Comparison of ENCODE assay signal across 8 mouse cellular contexts in genomic region chr4:106281492-106282122, GRCm38 (mm10). TPM values are rescaled to one million over a fixed set of nuclear protein-coding genes. Genes with fewer than 3 reads are reported as not detected.
A peak's percentile ranks its signal among the peaks of the same experiment; 100 is the strongest.
DNase-seq lines count a peak whose midpoint lies in the region; ATAC-seq and TF ChIP-seq lines count a peak whose summit lies in the region.

No protein-coding gene starts in this region.

- peak; percentile 61; the same call in 1 of the 2 replicates for TF ChIP-seq EP300 in heart, postnatal 0 days (IDR thresholded peaks at IDR 0.05; ENCODE audit: low read depth)

- TF ChIP-seq CTCF in heart, postnatal 0 days (IDR thresholded peaks at IDR 0.05; ENCODE audit: low read depth): no peak

- 0 out of 2 replicates have a peak overlapping the region, but pooled peaks have one; percentile 6 for H3K4me3 ChIP-seq in heart, postnatal 0 days (ENCODE audit: low read depth, low read length)

- DNase-seq in layer of hippocampus, adult 9-11 months: peak; percentile 24
- DNase-seq in layer of hippocampus, postnatal 14 days (ENCODE audit: low spot score in 2 of 2): no peak
- DNase-seq in cerebellum, adult 11-12 months: peak; percentile 83
- peak; percentile 74 for DNase-seq in heart, postnatal 0 days (ENCODE audit: low spot score)
- DNase-seq in left cerebral cortex, adult 9 months (ENCODE audit: low spot score in 2 of 2): peak; percentile 30 to 40
- DNase-seq in lung, postnatal 4 days: peak; percentile 37 to 44
- DNase-seq in thymus, postnatal 36 days: no peak
- DNase-seq in adrenal gland, adult (ENCODE audit: inconsistent age in 2 of 2, low spot score in 1 of 2): no peak

- WGBS in heart, postnatal 0 days: 25% methylated on average over 8 of the region's 8 CpGs

- H3K4me2 ChIP-seq in heart, postnatal 0 days (ENCODE audit: low read depth, low read length): peak overlapping the region; percentile 35

- peaks cover 9% of the 10 kb centered on the region; the same call in 1 of the 2 replicates for H3K4me1 ChIP-seq in heart, postnatal 0 days (ENCODE audit: control insufficient read depth, insufficient read depth)

- peak; percentile 90 for ATAC-seq in heart, postnatal 0 days (ENCODE audit: insufficient read depth, low read depth)

- H3K36me3 ChIP-seq in heart, postnatal 0 days (replicated peaks; ENCODE audit: control insufficient read depth, insufficient read depth, low read length): no peaks in the 10 kb centered on the region

- H3K9me3 ChIP-seq in heart, postnatal 0 days (replicated peaks; ENCODE audit: control insufficient read depth, low read length): no peaks in the 10 kb centered on the region

- H3K27ac ChIP-seq in heart, postnatal 0 days (ENCODE audit: low read depth): peak overlapping the region; percentile 71

- H3K9ac ChIP-seq in heart, postnatal 0 days (replicated peaks; ENCODE audit: low read depth, low read length): no peak overlapping the region

- H3K27me3 ChIP-seq in heart, postnatal 0 days (ENCODE audit: control insufficient read depth, insufficient read depth, low read length): no peaks in the 10 kb centered on the region

RNA-seq across cellular contexts. Expression of gene Usp24, which starts 34.4 kb away (rescaled TPM):
- total RNA-seq in layer of hippocampus, postnatal 14 days (2021): 10 to 100 TPM; 44.1 to 47.7 TPM
- 16.8 and 27.3 TPM in 2 replicates for total RNA-seq in heart, postnatal 0 days (2014; rRNA removed; ENCODE audit: low replicate concordance)
- 5.5 and 5.9 TPM in 2 replicates for polyA plus RNA-seq in heart, postnatal 0 days (2015; fragmentation: Nextera tagmentation; extraction: Ambion mirVana)

Comparison
In these comparisons a context has a peak if more than half of its experiments do, and no peak if none do; other contexts are left out.
1. DNase-seq: peak in layer of hippocampus, adult 9-11 months (single experiment), cerebellum, adult 11-12 months (single experiment), heart, postnatal 0 days (single experiment), left cerebral cortex, adult 9 months (2 of 2) and lung, postnatal 4 days (2 of 2); none in layer of hippocampus, postnatal 14 days (0 of 2), thymus, postnatal 36 days (0 of 2) and adrenal gland, adult (0 of 2).